Mouse (Mus musculus) CD4-positive, CD25-positive, alpha-beta regulatory T cell, adult 4 months (primary cell): ENCODE data around the gene Ube2s. TPM values are rescaled to one million over a fixed set of nuclear protein-coding genes. Genes with fewer than 3 reads are reported as not detected.

Source experiments
- ATAC-seq: one replicate; pipeline ENCODE4 v1.8.0; 2017
- polyA plus RNA-seq, 2 experiments: library from polyadenylated mRNA; unstranded; fragments of 100-300 nt; shearing (Covaris generic); gene quantifications; one replicate each; pipeline ENCODE4 v1.2.1; 2017

The Ube2s gene
- polyA plus RNA-seq, 2 experiments from 2014 or later, result 25.0 to 25.3 TPM

- ATAC-seq, result peak; percentile 62
Measured at GRCm38 (mm10) chr7:4776861-4777830, 35.2 kb downstream of the Ube2s start.

GRCm38 (mm10) chr7:4776131-4776530, 36.3 kb downstream of the Ube2s start:
- ATAC-seq, result no peak

GRCm38 (mm10) chr7:4771202-4771601, 41.2 kb downstream of the Ube2s start, which contains the start of gene Fam71e2:
Fam71e2 (minus strand) TSS chr7:4771302.
- no peak for ATAC-seq

GRCm38 (mm10) chr7:4764946-4765710, 47.3 kb downstream of the Ube2s start:
- no peak for ATAC-seq

GRCm38 (mm10) chr7:4759670-4760069, 52.7 kb downstream of the Ube2s start:
- no peak for ATAC-seq

GRCm38 (mm10) chr7:4752821-4753570, 59.4 kb downstream of the Ube2s start, which contains the start of gene Cox6b2:
Cox6b2 (minus strand) TSS chr7:4753094.
- peak; percentile 71 for ATAC-seq

- ATAC-seq, result peak; percentile 22
Measured at GRCm38 (mm10) chr7:4751971-4752820, 60.2 kb downstream of the Ube2s start.

- no peak for ATAC-seq
Measured at GRCm38 (mm10) chr7:4749169-4749568, 63.2 kb downstream of the Ube2s start.

- ATAC-seq, result no peak
Measured at GRCm38 (mm10) chr7:4748321-4748720, 64.1 kb downstream of the Ube2s start.

GRCm38 (mm10) chr7:4747156-4747899, 65.1 kb downstream of the Ube2s start:
- no peak for ATAC-seq

- ATAC-seq, result no peak
Measured at GRCm38 (mm10) chr7:4746326-4746980, 65.9 kb downstream of the Ube2s start.

GRCm38 (mm10) chr7:4744886-4745285, 67.5 kb downstream of the Ube2s start:
- no peak for ATAC-seq

Other genes starting within 250 kb of the Ube2s start
- gene Ptprh, start 208.5 kb downstream of the Ube2s start, polyA plus RNA-seq, result not detected
- gene Tmem86b, start 181.2 kb downstream of the Ube2s start, polyA plus RNA-seq, result 1 to 10 TPM; 2.9 to 4.2 TPM
- gene Ppp6r1, start 153.6 kb downstream of the Ube2s start, polyA plus RNA-seq, result 1 to 10 TPM; 6.7 to 9.1 TPM
- gene Hspbp1, start 127.5 kb downstream of the Ube2s start, polyA plus RNA-seq, result 10 to 100 TPM; 45.4 to 48.2 TPM
- not detected for gene Brsk1, start 122.0 kb downstream of the Ube2s start, polyA plus RNA-seq
- under 1 TPM in 1 of 2 experiments, not detected in 1; 0.47 TPM for gene Tmem150b, start 87.3 kb downstream of the Ube2s start, polyA plus RNA-seq
- gene Kmt5c, start 72.5 kb downstream of the Ube2s start, polyA plus RNA-seq, result 10 to 100 TPM; 22.9 to 25.8 TPM
- gene Cox6b2, start 59.5 kb downstream of the Ube2s start, polyA plus RNA-seq, result 1 to 10 TPM in 1 of 2 experiments, not detected in 1; 2.1 TPM
- not detected for gene Fam71e2, start 41.3 kb downstream of the Ube2s start, polyA plus RNA-seq
- under 1 TPM in 1 of 2 experiments, not detected in 1; 0.16 TPM for gene Il11, start 29.7 kb downstream of the Ube2s start, polyA plus RNA-seq
- gene Tmem190, start 29.7 kb downstream of the Ube2s start, polyA plus RNA-seq, result not detected
- gene Tmem238, start 22.9 kb downstream of the Ube2s start, polyA plus RNA-seq, result under 1 TPM in 1 of 2 experiments, not detected in 1; 0.86 TPM
- gene Rpl28, start 19.7 kb downstream of the Ube2s start, polyA plus RNA-seq, result 100 to 1,000 TPM; 446 to 574 TPM
- gene Shisa7, start 32.1 kb upstream of the Ube2s start, polyA plus RNA-seq, result under 1 TPM in 1 of 2 experiments, not detected in 1; 0.11 TPM
- gene Isoc2b, start 57.7 kb upstream of the Ube2s start, polyA plus RNA-seq, result 10 to 100 TPM; 29.1 to 47.3 TPM
- under 1 TPM; 0.35 to 0.47 TPM for gene Isoc2a, start 64.6 kb upstream of the Ube2s start, polyA plus RNA-seq
- gene Gm36210, start 93.9 kb upstream of the Ube2s start, polyA plus RNA-seq, result not detected
- gene Zfp628, start 102.6 kb upstream of the Ube2s start, polyA plus RNA-seq, result 1 to 10 TPM in 1 of 2 experiments, under 1 TPM in 1; 0.99 to 1.5 TPM
- gene Nat14, start 109.4 kb upstream of the Ube2s start, polyA plus RNA-seq, result under 1 TPM in 1 of 2 experiments, not detected in 1; 0.61 TPM
- under 1 TPM in 1 of 2 experiments, not detected in 1; 0.12 TPM for gene Ssc5d, start 113.2 kb upstream of the Ube2s start, polyA plus RNA-seq
- not detected for gene Sbk2, start 151.8 kb upstream of the Ube2s start, polyA plus RNA-seq
- not detected for gene Sbk3, start 158.6 kb upstream of the Ube2s start, polyA plus RNA-seq
- 1 to 10 TPM; 3.6 to 6.4 TPM for gene Zfp579, start 183.6 kb upstream of the Ube2s start, polyA plus RNA-seq
- 10 to 100 TPM; 44.1 to 45.4 TPM for gene Zfp524, start 201.8 kb upstream of the Ube2s start, polyA plus RNA-seq
- 10 to 100 TPM in 1 of 2 experiments, 1 to 10 TPM in 1; 9.5 to 12.0 TPM for gene Fiz1, start 202.1 kb upstream of the Ube2s start, polyA plus RNA-seq
- gene Gm44973, start 202.9 kb upstream of the Ube2s start, polyA plus RNA-seq, result 1 to 10 TPM; 7.9 to 8.9 TPM
- gene Zfp865, start 207.8 kb upstream of the Ube2s start, polyA plus RNA-seq, result 10 to 100 TPM in 1 of 2 experiments, 1 to 10 TPM in 1; 3.5 to 12.3 TPM
- under 1 TPM in 1 of 2 experiments, not detected in 1; 0.58 TPM for gene Ccdc106, start 208.0 kb upstream of the Ube2s start, polyA plus RNA-seq
- gene 4632433K11Rik, start 221.5 kb upstream of the Ube2s start, polyA plus RNA-seq, result not detected
- 1 to 10 TPM; 4.5 to 9.3 TPM for gene Zfp784, start 225.9 kb upstream of the Ube2s start, polyA plus RNA-seq
- gene Zfp580, start 238.9 kb upstream of the Ube2s start, polyA plus RNA-seq, result under 1 TPM in 1 of 2 experiments, not detected in 1; 0.69 TPM
- gene U2af2, start 249.6 kb upstream of the Ube2s start, polyA plus RNA-seq, result 10 to 100 TPM; 27.5 to 28.2 TPM